Mouse (Mus musculus) lung, adult 2 months (tissue): ENCODE results near the gene Snx27. TPM values are rescaled to one million over a fixed set of nuclear protein-coding genes. Genes with fewer than 3 reads are reported as not detected.

ENCODE experiments used
- DNase-seq: peaks from one replicate; pipeline ENCODE4 v3.0.0; 2022
- H3K4me1 ChIP-seq: fragments of 200-500 bp; 2 replicates; pipeline ENCODE4 v1.6.1; 2011; ENCODE audit warnings: low read length; ENCODE audit not compliant: control insufficient read depth, insufficient read depth
- H3K4me3 ChIP-seq: fragments of 200-500 bp; replicated peaks from 2 replicates; pipeline ENCODE3; 2011; ENCODE audit warnings: low read depth, mild to moderate bottlenecking, control low read depth, low read length; ENCODE audit errors: extremely low read depth
- CTCF ChIP-seq: fragments of 200-500 bp; IDR thresholded peaks from 2 replicates; pipeline ENCODE4 v1.5.1; 2011; ENCODE audit warnings: mild to moderate bottlenecking, low read length, control low read depth; ENCODE audit not compliant: insufficient read depth
- POLR2A ChIP-seq: fragments of 200-500 bp; IDR thresholded peaks from 2 replicates; pipeline ENCODE4 v1.6.1; 2011; ENCODE audit warnings: low read depth, mild to moderate bottlenecking, control low read depth, low read length, borderline replicate concordance; ENCODE audit errors: extremely low read depth
- WGBS: fragments of 180-500 bp; shearing (Covaris S2); methylation state at CpG from one replicate; pipeline ENCODE4 v1.1.7; 2018; 5-methylcytosine and 5-hydroxymethylcytosine counted together
- polyA plus RNA-seq: library from polyadenylated mRNA; depleted of rRNA; stranded (reverse); fragments of >200 nt; gene quantifications from 2 replicates; pipeline ENCODE4 v1.2.3, GENCODE M21; 2012

Gene Snx27
- polyA plus RNA-seq, 1 experiment: 10.8 TPM

DNA sequence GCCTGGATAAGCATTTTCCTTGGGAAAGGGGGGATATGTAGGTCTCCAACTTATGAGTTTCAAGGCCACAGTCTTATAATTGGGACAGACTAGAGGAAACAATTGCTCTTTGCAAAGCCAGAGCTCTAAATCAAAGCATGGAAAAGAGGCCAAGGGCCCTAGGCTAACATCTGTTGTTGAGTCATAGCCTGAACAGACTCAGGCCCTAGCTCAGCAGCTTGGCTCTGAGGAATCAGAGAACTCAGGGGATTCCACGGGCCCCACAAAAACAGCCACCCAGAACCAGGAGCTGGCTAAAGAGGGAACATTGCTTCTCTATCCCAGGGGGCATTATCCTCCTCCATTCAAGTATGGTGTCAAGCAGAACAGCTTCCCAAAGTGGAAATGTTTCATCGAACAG lies 28.1 kb upstream of the Snx27 start:
- Histone ChIP-seq H3K4me3 (no peak overlapping the region), H3K4me1 (no peaks in the 10 kb centered on the region)
- DNase-seq: no peak
- TF ChIP-seq CTCF: no peak
- TF ChIP-seq POLR2A: no peak
- WGBS: 75% methylated on average over 2 of the region's 2 CpGs

GRCm38 (mm10) chr3:94609621-94610020 lies 27.1 kb upstream of the Snx27 start:
- DNase-seq: no peak
- WGBS: 72% methylated on average over 3 of the region's 3 CpGs

DNA sequence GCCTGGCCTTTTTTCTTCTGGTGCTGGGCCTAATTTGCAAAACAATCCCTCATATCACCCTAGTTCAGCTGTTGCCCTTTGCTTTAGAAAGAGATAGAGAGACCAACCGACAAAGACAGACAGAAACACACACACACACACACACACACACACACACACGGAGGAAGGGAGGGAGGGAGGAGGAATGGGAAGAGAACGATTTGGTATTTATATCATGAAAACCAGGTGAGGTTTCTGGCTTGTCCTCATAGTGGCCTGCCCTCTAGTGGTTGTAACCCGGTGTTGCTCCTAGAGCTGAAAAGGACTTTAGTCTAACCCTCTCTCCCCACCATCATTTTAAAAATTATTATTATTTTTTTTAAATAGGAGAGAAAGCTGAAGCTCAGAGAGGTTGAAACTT lies 19.4 kb upstream of the Snx27 start:
- Histone ChIP-seq H3K4me1 (no peaks in the 10 kb centered on the region), H3K4me3 (no peak overlapping the region)
- peak; percentile 51 for DNase-seq
- TF ChIP-seq CTCF: peak; percentile 72
- no peak for TF ChIP-seq POLR2A
- WGBS: 0% methylated on average over 4 of the region's 4 CpGs

More at GRCm38 (mm10) chr3:94609621-94610020, 27.1 kb upstream of the Snx27 start:
- Histone ChIP-seq H3K4me3 (no peak overlapping the region), H3K4me1 (no peaks in the 10 kb centered on the region)
- TF ChIP-seq POLR2A (no peak), CTCF (no peak)

GRCm38 (mm10) chr3:94597224-94597779 lies 14.8 kb upstream of the Snx27 start:
- 29% methylated on average over 3 of the region's 3 CpGs for WGBS
- DNase-seq: no peak
- TF ChIP-seq POLR2A: no peak
- Histone ChIP-seq H3K4me3 (no peak overlapping the region), H3K4me1 (no peaks in the 10 kb centered on the region)

DNA sequence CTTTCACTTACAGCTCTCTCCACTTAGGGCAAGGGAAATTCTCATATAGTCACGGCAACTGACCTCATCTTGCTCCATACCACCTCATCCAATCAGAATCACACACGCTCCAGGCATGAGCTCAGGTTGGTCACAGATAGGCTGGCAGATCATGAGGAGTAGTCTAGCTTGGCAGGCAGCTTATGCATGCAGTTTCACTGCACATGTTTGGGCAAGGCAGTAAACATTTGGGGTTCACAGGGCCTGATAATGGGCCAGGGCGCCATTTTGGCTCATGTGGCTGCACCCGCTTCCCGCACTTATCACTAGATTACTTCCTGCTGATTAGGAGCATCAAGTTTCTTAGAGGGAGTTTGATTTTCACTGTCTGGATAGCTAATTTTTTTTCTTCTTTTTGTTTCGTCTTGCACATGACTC lies 13.4 kb upstream of the Snx27 start:
- H3K4me3 ChIP-seq: no peak overlapping the region
- TF ChIP-seq POLR2A: no peak
- TF ChIP-seq CTCF: no peak
- WGBS: 80% methylated on average over 6 of the region's 6 CpGs
- H3K4me1 ChIP-seq: no peaks in the 10 kb centered on the region
- DNase-seq: no peak

- DNase-seq: no peak
- Histone ChIP-seq H3K4me3 (no peak overlapping the region), H3K4me1 (no peaks in the 10 kb centered on the region)
- TF ChIP-seq CTCF (no peak), POLR2A (no peak)
- 64% methylated on average over 5 of the region's 5 CpGs for WGBS
Measured at GRCm38 (mm10) chr3:94591066-94591465, 8.6 kb upstream of the Snx27 start.

GRCm38 (mm10) chr3:94587962-94588361 lies 5.4 kb upstream of the Snx27 start:
- Histone ChIP-seq H3K4me3 (no peak overlapping the region), H3K4me1 (no peaks in the 10 kb centered on the region)
- no peak for DNase-seq
- WGBS: 60% methylated on average over 5 of the region's 5 CpGs
- TF ChIP-seq CTCF (no peak), POLR2A (no peak)

GRCm38 (mm10) chr3:94582944-94583343 lies 428 bp upstream of the Snx27 start:
- H3K4me1 ChIP-seq: peaks cover 11% of the 10 kb centered on the region
- TF ChIP-seq POLR2A (no peak), CTCF (no peak)
- 53% methylated on average over 7 of the region's 7 CpGs for WGBS
- peak overlapping the region; percentile 56 for H3K4me3 ChIP-seq
- no peak for DNase-seq

DNA sequence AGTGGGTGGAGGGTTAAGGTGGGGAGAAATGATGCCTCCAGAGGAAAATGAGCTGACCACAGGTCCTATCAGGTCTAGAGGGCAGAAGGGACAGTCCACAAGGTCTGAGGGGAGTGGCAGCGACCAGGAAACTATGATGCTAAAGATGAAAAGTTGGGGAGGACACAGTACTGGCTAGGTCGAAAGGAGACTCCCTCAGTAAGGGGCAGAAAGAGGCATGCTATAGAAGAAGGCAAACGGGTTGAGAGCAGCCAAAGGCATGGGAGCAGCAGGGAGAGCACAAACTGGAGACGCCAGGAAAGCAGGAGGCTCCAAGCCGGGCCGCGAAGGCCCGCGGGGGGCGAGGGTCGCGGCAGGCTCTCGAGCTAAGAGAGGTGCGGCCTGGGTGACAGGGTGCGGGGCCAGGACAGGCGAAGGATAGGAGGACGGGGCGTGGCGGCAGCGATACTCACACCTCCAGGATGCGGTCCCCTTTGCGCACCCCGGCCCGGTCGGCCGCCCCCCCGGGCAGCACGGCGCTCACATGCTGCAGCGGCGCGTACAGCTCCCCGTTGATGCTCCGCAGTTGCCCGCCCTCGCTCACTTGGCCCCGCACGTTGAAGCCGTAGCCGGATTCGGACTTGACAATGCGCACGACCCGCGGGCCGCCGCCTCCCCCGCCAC lies 592 bp downstream of the Snx27 start:
- Histone ChIP-seq H3K4me3 (peak overlapping the region; percentile 78), H3K4me1 (peaks cover 12% of the 10 kb centered on the region)
- no peak for TF ChIP-seq CTCF
- no peak for TF ChIP-seq POLR2A
- WGBS: 1% methylated on average over 46 of the region's 48 CpGs
- DNase-seq: no peak

GRCm38 (mm10) chr3:94581138-94581780 lies 1.3 kb downstream of the Snx27 start:
- peak; percentile 28 for DNase-seq
- WGBS: 5% methylated on average over 16 of the region's 16 CpGs

More at GRCm38 (mm10) chr3:94581138-94581780, 1.3 kb downstream of the Snx27 start:
- peaks cover 12% of the 10 kb centered on the region for H3K4me1 ChIP-seq
- peak overlapping the region; percentile 78 for H3K4me3 ChIP-seq
- no peak for TF ChIP-seq POLR2A
- no peak for TF ChIP-seq CTCF
